Mouse (Mus musculus) ES-E14 (cell line): ENCODE results near the gene Zfp422. TPM values are rescaled to one million over a fixed set of nuclear protein-coding genes. Genes with fewer than 3 reads are reported as not detected.

Experiments
- DNase-seq: peaks from one replicate; pipeline ENCODE4 v3.0.0-alpha.2; 2013; ENCODE audit warnings: low read depth, low spot score
- H3K27ac ChIP-seq: 2 replicates; pipeline ENCODE4 v1.5.1; 2012; ENCODE audit warnings: low read depth, mild to moderate bottlenecking, low read length, moderate library complexity, mixed read lengths; ENCODE audit not compliant: poor library complexity, insufficient read depth, severe bottlenecking
- H3K36me3 ChIP-seq: 2 replicates; pipeline ENCODE4 v1.6.1; 2012; ENCODE audit warnings: mild to moderate bottlenecking, low read length, moderate library complexity, mixed read lengths; ENCODE audit not compliant: control insufficient read depth, poor library complexity, insufficient read depth, severe bottlenecking
- H3K4me1 ChIP-seq, 2 experiments: fragments of 150-350 bp in 1 of 2; sonication (generic) in 1 of 2; 2 replicates each; pipeline ENCODE4 v1.6.1; 2012; ENCODE audit warnings: low read length in 2 of 2, mild to moderate bottlenecking in 1 of 2, mixed read lengths in 1 of 2; ENCODE audit not compliant: control insufficient read depth in 2 of 2, insufficient read depth in 2 of 2, poor library complexity in 1 of 2
- H3K4me3 ChIP-seq, 2 experiments: fragments of 150-350 bp in 1 of 2; sonication (generic) in 1 of 2; 2 replicates each; pipeline ENCODE4 v1.5.1; 2012; ENCODE audit warnings: low read length in 2 of 2, low read depth in 1 of 2, mild to moderate bottlenecking in 1 of 2, mixed read lengths in 1 of 2; ENCODE audit not compliant: insufficient read depth in 1 of 2, poor library complexity in 1 of 2, severe bottlenecking in 1 of 2
- H3K9ac ChIP-seq: 2 replicates; pipeline ENCODE4 v1.6.1; 2012; ENCODE audit warnings: low read depth, mild to moderate bottlenecking, low read length, mixed read lengths; ENCODE audit not compliant: poor library complexity, insufficient read depth, severe bottlenecking
- H3K9me3 ChIP-seq: fragments of 150-350 bp; sonication (generic); 2 replicates; pipeline ENCODE4 v1.6.1; 2012; ENCODE audit warnings: low read depth, mild to moderate bottlenecking, low read length; ENCODE audit not compliant: control insufficient read depth, insufficient read depth
- CHD2 ChIP-seq: IDR thresholded peaks from 2 replicates; pipeline ENCODE4 v1.6.1; 2014; ENCODE audit warnings: mild to moderate bottlenecking, low read depth, low read length, inconsistent platforms
- HCFC1 ChIP-seq: IDR thresholded peaks from 2 replicates; pipeline ENCODE4 v1.6.1; 2012; ENCODE audit warnings: low read length, inconsistent platforms, borderline replicate concordance; ENCODE audit not compliant: insufficient read depth
- MAFK ChIP-seq: IDR thresholded peaks from 2 replicates; pipeline ENCODE4 v1.6.1; 2014; ENCODE audit warnings: mild to moderate bottlenecking, low read depth, low read length, inconsistent platforms; ENCODE audit not compliant: insufficient read depth
- ZC3H11A ChIP-seq: IDR thresholded peaks from 2 replicates; pipeline ENCODE4 v1.6.1; 2012; ENCODE audit warnings: low read depth, mild to moderate bottlenecking, inconsistent platforms, low read length, borderline replicate concordance
- ZNF384 ChIP-seq: IDR thresholded peaks from 2 replicates; pipeline ENCODE4 v1.6.1; 2012; ENCODE audit warnings: low read depth, low read length, inconsistent platforms
- in situ Hi-C, 2 experiments: fragments of 600-800 bp; cut with MboI; formaldehyde crosslinking; loops; one replicate each; pipeline ENCODE4 v1.15.1; 2025; ENCODE audit warnings: low sequenced_read_pairs in 2 of 2, inconsistent platforms in 1 of 2; ENCODE audit not compliant: unreplicated experiment in 2 of 2
- total RNA-seq: library from RNA; depleted of rRNA; stranded (reverse); fragments of 300-350 nt; gene quantifications from 2 replicates; pipeline ENCODE4 v1.2.3, GENCODE M21; 2012

Gene Zfp422
- total RNA-seq, 1 experiment, result 7.0 TPM

- peaks cover 2 to 3% of the 10 kb centered on the region in 2 experiments; a peak in 2 of 4 replicates for H3K4me1 ChIP-seq
- in situ Hi-C loops, result no loop called here
- H3K4me3 ChIP-seq, result no peak overlapping the region
- H3K9me3 ChIP-seq, result no peaks in the 10 kb centered on the region
- no peak overlapping the region for H3K9ac ChIP-seq
- no peaks in the 10 kb centered on the region for H3K36me3 ChIP-seq
- no peak for TF ChIP-seq CHD2
- no peak for TF ChIP-seq HCFC1
- no peak for TF ChIP-seq ZNF384
- no peak for TF ChIP-seq MAFK
- TF ChIP-seq ZC3H11A, result no peak
- no peak overlapping the region for H3K27ac ChIP-seq
- DNase-seq, result no peak
Measured at GRCm38 (mm10) chr6:116639663-116640062, 10.9 kb upstream of the Zfp422 start.

- TF ChIP-seq CHD2, result no peak
- no peak for TF ChIP-seq ZNF384
- no peak for TF ChIP-seq HCFC1
- TF ChIP-seq ZC3H11A, result no peak
Measured at GRCm38 (mm10) chr6:116638871-116639270, 10.1 kb upstream of the Zfp422 start.

GRCm38 (mm10) chr6:116637496-116637895, 8.7 kb upstream of the Zfp422 start:
- Histone ChIP-seq H3K9ac (no peak overlapping the region), H3K4me3 (no peak overlapping the region), H3K36me3 (no peaks in the 10 kb centered on the region), H3K4me1 (peaks cover 0 to 3% of the 10 kb centered on the region in 2 experiments; a peak in 1 of 4 replicates), H3K27ac (no peak overlapping the region), H3K9me3 (no peaks in the 10 kb centered on the region)
- DNase-seq, result no peak
- TF ChIP-seq HCFC1 (no peak), ZNF384 (no peak), ZC3H11A (no peak), MAFK (no peak), CHD2 (no peak)
- in situ Hi-C loops, result no loop called here

More at GRCm38 (mm10) chr6:116638871-116639270, 10.1 kb upstream of the Zfp422 start:
- Histone ChIP-seq H3K4me1 (peaks cover 2 to 3% of the 10 kb centered on the region in 2 experiments; a peak in 2 of 4 replicates), H3K27ac (no peak overlapping the region), H3K4me3 (no peak overlapping the region), H3K9ac (no peak overlapping the region), H3K9me3 (no peaks in the 10 kb centered on the region), H3K36me3 (no peaks in the 10 kb centered on the region)
- no peak for DNase-seq
- in situ Hi-C loops, result no loop called here

GRCm38 (mm10) chr6:116636581-116637235, 7.9 kb upstream of the Zfp422 start:
- TF ChIP-seq CHD2, result no peak
- TF ChIP-seq HCFC1, result no peak
- TF ChIP-seq ZC3H11A, result no peak
- no peak for TF ChIP-seq ZNF384
- TF ChIP-seq MAFK, result no peak
- DNase-seq, result no peak
- Histone ChIP-seq H3K36me3 (no peaks in the 10 kb centered on the region), H3K9ac (no peak overlapping the region), H3K27ac (no peak overlapping the region), H3K4me1 (peaks cover 0 to 3% of the 10 kb centered on the region in 2 experiments; a peak in 1 of 4 replicates), H3K4me3 (no peak overlapping the region), H3K9me3 (no peaks in the 10 kb centered on the region)
- in situ Hi-C loops, result no loop called here
